Mouse (Mus musculus): ENCODE measurements around the gene Tgfb2.

Gene Tgfb2

GRCm38 (mm10) chr1:186702391-186703255 is 3.2 kb downstream of the Tgfb2 start:
- DNase-seq (ENCODE audit: low spot score), result no peak

- no peak for DNase-seq (ENCODE audit: low spot score)
Observed at GRCm38 (mm10) chr1:186701206-186701905, 4.4 kb downstream of the Tgfb2 start.

GRCm38 (mm10) chr1:186700496-186700895 is 5.3 kb downstream of the Tgfb2 start:
- DNase-seq (ENCODE audit: low spot score), result no peak

GRCm38 (mm10) chr1:186698583-186699338 is 7.0 kb downstream of the Tgfb2 start:
- DNase-seq (ENCODE audit: low spot score), result peak; percentile 6

GRCm38 (mm10) chr1:186696231-186696630 is 9.6 kb downstream of the Tgfb2 start:
- no peak for DNase-seq (ENCODE audit: low spot score)

- DNase-seq (ENCODE audit: low spot score), result no peak
Observed at GRCm38 (mm10) chr1:186695361-186695760, 10.4 kb downstream of the Tgfb2 start.

GRCm38 (mm10) chr1:186692370-186692769 is 13.4 kb downstream of the Tgfb2 start:
- DNase-seq (ENCODE audit: low spot score), result no peak

- no peak for DNase-seq (ENCODE audit: low spot score)
Observed at GRCm38 (mm10) chr1:186691708-186692107, 14.1 kb downstream of the Tgfb2 start.

GRCm38 (mm10) chr1:186684041-186684440 is 21.7 kb downstream of the Tgfb2 start:
- DNase-seq (ENCODE audit: low spot score), result no peak

- DNase-seq (ENCODE audit: low spot score), result no peak
Observed at GRCm38 (mm10) chr1:186682606-186683005, 23.2 kb downstream of the Tgfb2 start.

GRCm38 (mm10) chr1:186677614-186678013 is 28.2 kb downstream of the Tgfb2 start:
- DNase-seq (ENCODE audit: low spot score), result no peak

GRCm38 (mm10) chr1:186676199-186676598 is 29.6 kb downstream of the Tgfb2 start:
- DNase-seq (ENCODE audit: low spot score), result no peak

GRCm38 (mm10) chr1:186675263-186675662 is 30.5 kb downstream of the Tgfb2 start:
- no peak for DNase-seq (ENCODE audit: low spot score)

- no peak for DNase-seq (ENCODE audit: low spot score)
Observed at GRCm38 (mm10) chr1:186674621-186675020, 31.2 kb downstream of the Tgfb2 start.

- no peak for DNase-seq (ENCODE audit: low spot score)
Observed at GRCm38 (mm10) chr1:186673166-186673565, 32.6 kb downstream of the Tgfb2 start.

- DNase-seq (ENCODE audit: low spot score), result no peak
Observed at GRCm38 (mm10) chr1:186663412-186663811, 42.4 kb downstream of the Tgfb2 start.

- DNase-seq (ENCODE audit: low spot score), result no peak
Observed at GRCm38 (mm10) chr1:186662996-186663395, 42.8 kb downstream of the Tgfb2 start.

- no peak for DNase-seq (ENCODE audit: low spot score)
Observed at GRCm38 (mm10) chr1:186661206-186661921, 44.4 kb downstream of the Tgfb2 start.

GRCm38 (mm10) chr1:186658783-186659182 is 47.0 kb downstream of the Tgfb2 start:
- DNase-seq (ENCODE audit: low spot score), result no peak

GRCm38 (mm10) chr1:186657559-186658219 is 48.1 kb downstream of the Tgfb2 start:
- no peak for DNase-seq (ENCODE audit: low spot score)

- no peak for DNase-seq (ENCODE audit: low spot score)
Observed at GRCm38 (mm10) chr1:186656732-186657329, 49.0 kb downstream of the Tgfb2 start.

Data from c-Kit-positive CD71-positive TER-119-positive erythroid progenitor cells, embryonic 14.5 days (primary cell).